Mouse (Mus musculus) heart, embryonic 16.5 days (tissue): ENCODE measurements around the gene Il6. TPM values are rescaled to one million over a fixed set of nuclear protein-coding genes. Genes with fewer than 3 reads are reported as not detected.
"Not testable (repeated sequence)": the region's sequence is repeated elsewhere in the genome, so short reads cannot be mapped to it uniquely, and the experiment has no call there.

Experiments
- ATAC-seq: fragments of 200-750 bp; cut with Nextera tagmentation; replicated peaks from 2 replicates; pipeline ENCODE4 v1.8.0; 2017; ENCODE audit warnings: moderate number of reproducible peaks; ENCODE audit not compliant: insufficient read depth, low FRiP score; ENCODE audit errors: extremely low read depth
- H3K27ac ChIP-seq: fragments of 300-500 bp; sonication (generic); 2 replicates; pipeline ENCODE4 v1.5.1; 2014; ENCODE audit warnings: mild to moderate bottlenecking, low read length, control low read depth, moderate library complexity
- H3K27me3 ChIP-seq: fragments of 300-500 bp; sonication (generic); 2 replicates; pipeline ENCODE4 v1.6.1; 2014; ENCODE audit warnings: low read length, mixed read lengths; ENCODE audit not compliant: control insufficient read depth, insufficient read depth
- H3K36me3 ChIP-seq: fragments of 300-500 bp; sonication (generic); 2 replicates; pipeline ENCODE4 v1.6.1; 2014; ENCODE audit not compliant: control insufficient read depth, insufficient read depth
- H3K4me1 ChIP-seq: fragments of 300-500 bp; sonication (generic); 2 replicates; pipeline ENCODE4 v1.6.1; 2014; ENCODE audit warnings: low read length, mixed read lengths; ENCODE audit not compliant: control insufficient read depth, insufficient read depth
- H3K4me2 ChIP-seq: fragments of 300-500 bp; sonication (generic); 2 replicates; pipeline ENCODE4 v1.6.1; 2014; ENCODE audit warnings: low read depth, mild to moderate bottlenecking, control low read depth, low read length
- H3K4me3 ChIP-seq: fragments of 300-500 bp; sonication (generic); 2 replicates; pipeline ENCODE4 v1.5.1; 2014; ENCODE audit warnings: mild to moderate bottlenecking, control low read depth, low read length
- H3K9ac ChIP-seq: fragments of 300-500 bp; sonication (generic); 2 replicates; pipeline ENCODE4 v1.6.1; 2014; ENCODE audit warnings: low read length, control low read depth
- H3K9me3 ChIP-seq: fragments of 300-500 bp; sonication (generic); replicated peaks from 2 replicates; pipeline ENCODE4 v1.6.1; 2016; ENCODE audit warnings: low read length; ENCODE audit not compliant: control insufficient read depth
- WGBS: fragments of 180-500 bp; shearing (Covaris S2); extraction: QIAGEN DNeasy Blood & Tissue Kit; methylation state at CpG from one replicate; pipeline ENCODE4 v1.1.7; 2014; 5-methylcytosine and 5-hydroxymethylcytosine counted together
- polyA plus RNA-seq: library from polyadenylated mRNA; unstranded; fragments of >200 nt; fragmentation: Nextera tagmentation; extraction: Ambion mirVana; gene quantifications from 2 replicates; pipeline ENCODE4 v1.2.1, GENCODE M21; 2015

The Il6 gene
- polyA plus RNA-seq, 1 experiment from 2014 or later = 0.09 TPM

GRCm38 (mm10) chr5:30000921-30001320 is 12.0 kb upstream of the Il6 start:
- no peak; the same call in 1 of the 2 replicates for ATAC-seq
- Histone ChIP-seq H3K4me2 (no peak overlapping the region), H3K9ac (no peak overlapping the region), H3K4me3 (no peak overlapping the region), H3K36me3 (no peaks in the 10 kb centered on the region), H3K9me3 (no peaks in the 10 kb centered on the region), H3K4me1 (0 out of 2 replicates have a peak, but pooled peaks cover 4% of the 10 kb centered on the region), H3K27ac (peak overlapping the region; percentile 20; the same call in 1 of the 2 replicates), H3K27me3 (no peaks in the 10 kb centered on the region)
- WGBS = 49% methylated on average over 3 of the region's 3 CpGs

DNA sequence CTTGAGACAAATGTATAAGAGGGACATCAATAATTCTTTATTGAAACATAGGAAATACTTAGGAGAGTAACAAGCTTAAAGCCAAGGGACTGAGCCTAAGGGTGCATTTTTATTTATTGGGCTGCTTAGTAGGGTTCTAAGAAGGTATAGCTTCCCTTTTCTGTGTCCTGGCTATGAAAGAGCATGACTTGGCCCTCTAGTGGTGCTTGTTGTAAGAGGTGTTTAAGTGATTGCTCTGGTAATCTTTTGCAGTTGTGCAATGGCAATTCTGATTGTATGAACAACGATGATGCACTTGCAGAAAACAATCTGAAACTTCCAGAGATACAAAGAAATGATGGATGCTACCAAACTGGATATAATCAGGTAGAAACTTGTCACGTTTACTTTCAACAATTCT is 1.7 kb downstream of the Il6 start:
- WGBS = 41% methylated on average over 2 of the region's 2 CpGs
- no peak overlapping the region for H3K4me3 ChIP-seq
- no peak overlapping the region for H3K9ac ChIP-seq
- H3K36me3 ChIP-seq = no peaks in the 10 kb centered on the region
- no peaks in the 10 kb centered on the region for H3K9me3 ChIP-seq
- no peak for ATAC-seq
- no peak overlapping the region for H3K27ac ChIP-seq
- H3K27me3 ChIP-seq = no peaks in the 10 kb centered on the region
- H3K4me2 ChIP-seq = no peak overlapping the region
- H3K4me1 ChIP-seq = peaks cover 11% of the 10 kb centered on the region

GRCm38 (mm10) chr5:30035862-30036261 is 22.9 kb downstream of the Il6 start:
- H3K4me1 ChIP-seq, H3K4me2 ChIP-seq, H3K27me3 ChIP-seq, H3K9ac ChIP-seq, H3K9me3 ChIP-seq, H3K36me3 ChIP-seq, H3K27ac ChIP-seq, ATAC-seq, H3K4me3 ChIP-seq: not testable (repeated sequence)
- WGBS = 74% methylated on average over 4 of the region's 4 CpGs

DNA sequence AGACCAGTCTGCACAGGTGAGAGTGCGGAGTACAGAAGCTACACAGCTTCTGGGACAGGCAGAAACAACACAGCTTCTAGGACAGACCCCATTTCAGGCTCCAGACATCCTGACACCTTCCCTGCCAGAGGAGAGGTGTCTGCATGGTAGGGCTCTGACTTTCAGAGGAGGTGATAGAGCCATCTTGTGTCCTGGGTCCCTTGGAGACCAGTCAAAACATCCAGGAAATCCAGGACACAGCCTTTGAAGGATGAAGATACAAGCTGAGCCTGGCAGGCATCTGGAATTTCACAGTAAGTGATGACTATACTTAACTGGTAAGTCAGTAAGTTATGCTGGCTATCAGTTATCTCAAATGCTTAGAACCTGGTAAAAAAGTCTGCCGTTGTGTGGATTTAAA is 24.2 kb downstream of the Il6 start:
- H3K4me1 ChIP-seq, H3K9ac ChIP-seq, H3K27ac ChIP-seq, H3K36me3 ChIP-seq, H3K9me3 ChIP-seq, H3K27me3 ChIP-seq, H3K4me3 ChIP-seq, H3K4me2 ChIP-seq: not testable (repeated sequence)
- 58% methylated on average over 2 of the region's 2 CpGs for WGBS
- ATAC-seq = peak; percentile 60; the same call in 1 of the 2 replicates

- ATAC-seq, H3K9me3 ChIP-seq, H3K4me1 ChIP-seq, H3K27ac ChIP-seq, H3K27me3 ChIP-seq, H3K4me2 ChIP-seq, H3K4me3 ChIP-seq, H3K36me3 ChIP-seq, H3K9ac ChIP-seq: not testable (repeated sequence)
- 53% methylated on average over 5 of the region's 5 CpGs for WGBS
Measured at GRCm38 (mm10) chr5:30039324-30039723, 26.4 kb downstream of the Il6 start.

DNA sequence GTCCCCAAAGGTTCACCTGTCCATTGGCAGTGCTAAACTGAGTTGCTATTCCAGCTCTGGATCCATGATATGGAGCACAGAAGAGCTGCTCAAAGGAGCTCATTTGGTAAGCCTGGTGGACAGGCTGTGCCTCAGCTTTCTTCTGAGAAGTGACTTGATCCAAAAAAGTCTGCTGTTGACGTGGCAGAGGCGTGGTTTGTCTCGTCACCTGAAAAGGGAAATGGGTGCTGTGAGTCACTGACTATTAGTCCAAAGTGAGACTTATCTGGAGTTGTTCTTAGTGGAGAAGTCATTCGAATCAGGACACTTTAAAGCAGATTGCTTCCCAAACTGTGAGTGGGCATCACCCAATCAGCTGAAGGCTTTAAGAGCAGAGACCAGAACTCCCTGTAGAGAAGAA is 26.9 kb downstream of the Il6 start:
- WGBS = 56% methylated on average over 4 of the region's 4 CpGs
- not testable (repeated sequence) for ATAC-seq, H3K9ac ChIP-seq, H3K4me1 ChIP-seq, H3K4me2 ChIP-seq, H3K27ac ChIP-seq, H3K4me3 ChIP-seq, H3K27me3 ChIP-seq, H3K36me3 ChIP-seq, H3K9me3 ChIP-seq

DNA sequence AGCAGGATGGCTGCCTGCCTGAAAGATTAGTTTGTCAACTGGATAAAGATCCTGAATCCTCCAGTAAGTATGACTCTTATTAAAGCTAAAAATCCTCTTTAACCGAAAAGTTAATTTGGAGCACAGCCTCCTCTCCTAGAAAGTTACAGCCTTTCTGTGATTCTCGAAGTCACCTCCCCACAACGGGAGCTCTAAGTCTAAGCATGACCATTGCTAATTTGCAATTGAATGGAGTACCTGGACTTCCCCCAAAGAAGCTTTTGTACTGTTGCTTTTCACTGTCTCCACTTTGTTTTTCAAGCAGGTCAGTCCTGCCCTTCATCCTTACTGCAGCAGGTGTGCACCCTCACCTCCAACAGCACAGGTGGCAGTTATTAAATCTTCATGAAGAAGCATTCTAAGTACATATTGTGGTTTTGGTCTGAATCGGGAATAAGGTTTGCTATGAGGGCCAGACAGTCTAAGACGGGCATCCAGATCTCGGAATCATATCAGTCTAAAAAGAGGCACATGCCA is 45.4 kb downstream of the Il6 start:
- no peaks in the 10 kb centered on the region for H3K4me1 ChIP-seq
- no peak overlapping the region for H3K27ac ChIP-seq
- no peak for ATAC-seq
- H3K27me3 ChIP-seq = no peaks in the 10 kb centered on the region
- H3K36me3 ChIP-seq = peaks cover 17% of the 10 kb centered on the region
- no peaks in the 10 kb centered on the region for H3K9me3 ChIP-seq
- WGBS = 90% methylated on average over 6 of the region's 6 CpGs
- no peak overlapping the region for H3K4me2 ChIP-seq
- H3K4me3 ChIP-seq = no peak overlapping the region
- H3K9ac ChIP-seq = no peak overlapping the region

- H3K4me2 ChIP-seq, H3K27ac ChIP-seq, H3K9me3 ChIP-seq, H3K27me3 ChIP-seq, H3K4me1 ChIP-seq, H3K9ac ChIP-seq, ATAC-seq, H3K4me3 ChIP-seq: not testable (repeated sequence)
- H3K36me3 ChIP-seq = peaks cover 22% of the 10 kb centered on the region
- 70% methylated on average over 5 of the region's 5 CpGs for WGBS
Measured at GRCm38 (mm10) chr5:30059607-30060006, 46.7 kb downstream of the Il6 start.

GRCm38 (mm10) chr5:30067726-30068125 is 54.8 kb downstream of the Il6 start:
- 82% methylated on average over 6 of the region's 6 CpGs for WGBS
- Histone ChIP-seq H3K27me3 (no peaks in the 10 kb centered on the region), H3K36me3 (peaks cover 44% of the 10 kb centered on the region), H3K9ac (no peak overlapping the region), H3K9me3 (no peaks in the 10 kb centered on the region), H3K4me3 (no peak overlapping the region), H3K4me1 (peaks cover 7% of the 10 kb centered on the region), H3K27ac (no peak overlapping the region), H3K4me2 (no peak overlapping the region)
- ATAC-seq = no peak
